8 mouse cellular contexts compared by ENCODE assay signal in genomic region chrX:157612894-157613293, GRCm38 (mm10). TPM values are rescaled to one million over a fixed set of nuclear protein-coding genes. Genes with fewer than 3 reads are reported as not detected.
A peak's percentile ranks its signal among the peaks of the same experiment; 100 is the strongest.
DNase-seq lines count a peak whose midpoint lies in the region; ATAC-seq and TF ChIP-seq lines count a peak whose summit lies in the region.

No protein-coding gene starts in this region.

- TF ChIP-seq EP300 in stomach, postnatal 0 days (optimal IDR thresholded peaks at IDR 0.05), result no peak

- intact Hi-C loops in left cerebral cortex, postnatal 36 days (cut with DNase I), result no loop called here

- WGBS in heart, embryonic 16.5 days, result 16% methylated on average over 32 of the region's 32 CpGs
- 24% methylated on average over 32 of the region's 32 CpGs for WGBS in liver, embryonic 12.5 days (ENCODE audit: insufficient replicate concordance)
- 27% methylated on average over 32 of the region's 32 CpGs for WGBS in stomach, postnatal 0 days

- 0 out of 2 replicates have a peak overlapping the region, but pooled peaks have one; percentile 41 for H3K9ac ChIP-seq in heart, embryonic 16.5 days (ENCODE audit: low read length)
- H3K9ac ChIP-seq in liver, embryonic 12.5 days, result no peak overlapping the region
- no peak overlapping the region for H3K9ac ChIP-seq in stomach, postnatal 0 days (ENCODE audit: low read length)

- H3K36me3 ChIP-seq in heart, embryonic 16.5 days (ENCODE audit: control insufficient read depth, insufficient read depth), result no peaks in the 10 kb centered on the region
- H3K36me3 ChIP-seq in liver, embryonic 12.5 days, result no peaks in the 10 kb centered on the region
- H3K36me3 ChIP-seq in stomach, postnatal 0 days (ENCODE audit: control insufficient read depth, insufficient read depth, low read length), result no peaks in the 10 kb centered on the region

- H3K27me3 ChIP-seq in heart, embryonic 16.5 days (ENCODE audit: control insufficient read depth, insufficient read depth, low read length), result no peaks in the 10 kb centered on the region
- peaks cover 5% of the 10 kb centered on the region for H3K27me3 ChIP-seq in liver, embryonic 12.5 days (replicated peaks)
- H3K27me3 ChIP-seq in stomach, postnatal 0 days (ENCODE audit: control insufficient read depth, insufficient read depth, low read length), result no peaks in the 10 kb centered on the region

- H3K4me3 ChIP-seq in heart, embryonic 16.5 days (ENCODE audit: low read length), result peak overlapping the region; percentile 30
- no peak overlapping the region for H3K4me3 ChIP-seq in liver, embryonic 12.5 days
- peak overlapping the region; percentile 13; the same call in 1 of the 2 replicates for H3K4me3 ChIP-seq in stomach, postnatal 0 days (ENCODE audit: low read depth, low read length)

- ATAC-seq in heart, embryonic 16.5 days (replicated peaks; ENCODE audit: extremely low read depth, insufficient read depth, low FRiP score), result no peak
- no peak; the same call in 1 of the 2 replicates for ATAC-seq in liver, embryonic 12.5 days
- ATAC-seq in stomach, postnatal 0 days (ENCODE audit: low FRiP score, low TSS enrichment), result no peak
- ATAC-seq in erythroblast, adult 5-6 weeks (replicated peaks; ENCODE audit: low FRiP score, poor library complexity, severe bottlenecking), result no peak

- peak; percentile 16 to 55 for DNase-seq in left cerebral cortex, postnatal 36 days (ENCODE audit: low spot score in 2 of 2)
- no peak for DNase-seq in left cerebral cortex, adult 9 months (ENCODE audit: low spot score in 2 of 2)
- peak; percentile 9 for DNase-seq in embryo, embryonic 11 days
- DNase-seq in stomach, postnatal 0 days (ENCODE audit: low spot score), result peak; percentile 19
- no peak for DNase-seq in layer of hippocampus, postnatal 10 days (ENCODE audit: low spot score in 2 of 2)

- no peaks in the 10 kb centered on the region for H3K4me1 ChIP-seq in heart, embryonic 16.5 days (ENCODE audit: control insufficient read depth, insufficient read depth, low read length)
- H3K4me1 ChIP-seq in liver, embryonic 12.5 days, result no peaks in the 10 kb centered on the region
- no peaks in the 10 kb centered on the region for H3K4me1 ChIP-seq in stomach, postnatal 0 days (replicated peaks; ENCODE audit: control insufficient read depth, insufficient read depth)

- no peaks in the 10 kb centered on the region for H3K9me3 ChIP-seq in heart, embryonic 16.5 days (replicated peaks; ENCODE audit: control insufficient read depth, low read length)
- no peaks in the 10 kb centered on the region for H3K9me3 ChIP-seq in liver, embryonic 12.5 days (replicated peaks)
- H3K9me3 ChIP-seq in stomach, postnatal 0 days (ENCODE audit: control insufficient read depth, low read length), result no peaks in the 10 kb centered on the region

- peak overlapping the region; percentile 59 for H3K4me2 ChIP-seq in heart, embryonic 16.5 days (ENCODE audit: low read depth, low read length)
- peak overlapping the region; percentile 44 for H3K4me2 ChIP-seq in liver, embryonic 12.5 days
- H3K4me2 ChIP-seq in stomach, postnatal 0 days (replicated peaks; ENCODE audit: low read depth), result 0 out of 2 replicates have a peak overlapping the region, but pooled peaks have one; percentile 23

- no peak for TF ChIP-seq CTCF in stomach, postnatal 0 days (IDR thresholded peaks at IDR 0.05; ENCODE audit: low read depth)

- no peak overlapping the region for H3K27ac ChIP-seq in heart, embryonic 16.5 days (ENCODE audit: low read length)
- no peak overlapping the region for H3K27ac ChIP-seq in liver, embryonic 12.5 days
- H3K27ac ChIP-seq in stomach, postnatal 0 days (replicated peaks), result no peak overlapping the region

RNA-seq across cellular contexts. Expression of gene Mbtps2, which starts 14.4 kb away (rescaled TPM):
- total RNA-seq in left cerebral cortex, postnatal 36 days (2021), result 10 to 100 TPM; 23.7 to 24.2 TPM
- 13.1 and 14.1 TPM in 2 replicates for polyA plus RNA-seq in heart, embryonic 16.5 days (2015; fragmentation: Nextera tagmentation; extraction: Ambion mirVana)
- polyA plus RNA-seq in liver, embryonic 12.5 days (2016; fragmentation: Nextera tagmentation; extraction: Ambion mirVana), result 8.8 and 9.8 TPM in 2 replicates
- 8.3 and 9.0 TPM in 2 replicates for polyA plus RNA-seq in stomach, postnatal 0 days (2015; fragmentation: Nextera tagmentation; extraction: Ambion mirVana)
- total RNA-seq in layer of hippocampus, postnatal 10 days (2021), result 10 to 100 TPM; 33.8 to 38.5 TPM
- 3.3 and 4.8 TPM in 2 replicates for total RNA-seq in erythroblast, adult 5-6 weeks (2015; ENCODE audit: low replicate concordance)
- 2.8 and 6.0 TPM in 2 replicates for total RNA-seq in erythroblast, adult 5-6 weeks (2017; ENCODE audit: low replicate concordance)

RNA-seq across cellular contexts. Expression of gene Yy2, which starts 44.1 kb away (rescaled TPM):
- not detected for total RNA-seq in left cerebral cortex, postnatal 36 days (2021)
- 1.6 and 2.4 TPM in 2 replicates for polyA plus RNA-seq in heart, embryonic 16.5 days (2015; fragmentation: Nextera tagmentation; extraction: Ambion mirVana)
- 1.8 and 1.9 TPM in 2 replicates for polyA plus RNA-seq in liver, embryonic 12.5 days (2016; fragmentation: Nextera tagmentation; extraction: Ambion mirVana)
- 1.0 and 1.1 TPM in 2 replicates for polyA plus RNA-seq in stomach, postnatal 0 days (2015; fragmentation: Nextera tagmentation; extraction: Ambion mirVana)
- total RNA-seq in layer of hippocampus, postnatal 10 days (2021), result not detected
- 0.63 TPM in 1 of 2 replicates, not detected in the other for total RNA-seq in erythroblast, adult 5-6 weeks (2015; ENCODE audit: low replicate concordance)
- 0.28 TPM in 1 of 2 replicates, not detected in the other for total RNA-seq in erythroblast, adult 5-6 weeks (2017; ENCODE audit: low replicate concordance)

Comparison
In these comparisons a context has a peak if more than half of its experiments do, and no peak if none do; other contexts are left out.
1. DNase-seq: peak in left cerebral cortex, postnatal 36 days (2 of 2), embryo, embryonic 11 days (single experiment) and stomach, postnatal 0 days (single experiment); none in left cerebral cortex, adult 9 months (0 of 2) and layer of hippocampus, postnatal 10 days (0 of 2).
2. Peak in every context shown above with its lines, with median percentiles within 50 percentile points of each other: H3K4me2 ChIP-seq.